Comparison of ENCODE assay signal across 22 mouse cellular contexts in the genomic region with DNA sequence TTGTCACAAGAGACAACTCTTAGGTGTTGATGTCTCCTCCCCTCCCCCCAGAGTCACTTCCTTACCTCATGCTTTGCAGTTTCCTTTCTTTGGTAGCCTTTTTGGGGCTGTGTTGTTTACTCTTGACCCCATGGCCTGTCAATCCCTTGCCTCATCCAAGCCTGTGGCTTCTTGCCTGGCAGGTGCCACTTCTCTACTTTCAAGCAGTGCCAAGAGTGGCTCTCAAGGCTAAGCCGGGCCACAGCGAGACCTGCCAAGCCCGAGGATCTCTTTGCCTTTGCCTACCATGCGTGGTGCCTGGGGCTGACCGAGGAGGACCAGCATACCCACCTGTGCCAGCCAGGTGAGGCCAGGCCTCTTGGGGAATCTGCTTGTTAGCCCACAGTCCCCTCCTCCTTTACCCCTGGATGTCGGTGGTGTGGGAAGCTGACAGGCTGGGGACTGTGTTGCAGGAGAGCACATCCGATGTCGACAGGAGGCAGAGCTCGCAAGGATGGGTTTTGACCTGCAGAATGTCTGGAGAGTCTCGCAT. TPM values are rescaled to one million over a fixed set of nuclear protein-coding genes. Genes with fewer than 3 reads are reported as not detected.
"Had no signal": no experiment of that assay in that cellular context is flagged by ENCODE, and none has a peak within 500 bp of the region (broad histone marks: within the 10 kb centered on the region; RNA-seq: fewer than 3 reads in every experiment).

No protein-coding gene starts in this region.

- H3K27ac ChIP-seq: intestine, embryonic 15.5 days; kidney, embryonic 15.5 days; limb, embryonic 15.5 days; liver, embryonic 14.5 days; midbrain, embryonic 12.5 days; neural tube, embryonic 13.5 days had no signal

- H3K4me3 ChIP-seq: intestine, embryonic 15.5 days; kidney, embryonic 15.5 days; limb, embryonic 15.5 days; midbrain, embryonic 12.5 days; neural tube, embryonic 13.5 days; stomach, embryonic 15.5 days had no signal

- DNase-seq: kidney, postnatal 25 days; layer of hippocampus, adult 9-11 months; layer of hippocampus, postnatal 36 days; lung, embryonic 14.5 days; lung, postnatal 10 days; retina, postnatal 1 day; right cerebral cortex, postnatal 4 days; thymus, adult 2 months; thymus, postnatal 25 days had no signal

RNA-seq across cellular contexts. Expression of gene Gm11492, which starts 33.9 kb away (rescaled TPM):
- total RNA-seq: layer of hippocampus, postnatal 36 days; left cerebral cortex, postnatal 25 days; megakaryocyte-erythroid progenitor cell, adult 5-6 weeks had no signal
- polyA plus RNA-seq: intestine, embryonic 15.5 days; kidney, adult 2 months; kidney, embryonic 15.5 days; limb, embryonic 11.5 days; limb, embryonic 15.5 days; liver, embryonic 14.5 days; lung, embryonic 14.5 days; midbrain, embryonic 12.5 days; midbrain, embryonic 16.5 days; neural tube, embryonic 13.5 days; spleen, adult 2 months; stomach, embryonic 15.5 days; thymus, adult 2 months had no signal
